Mouse (Mus musculus) adrenal gland, postnatal 36 days (tissue): Measurements from ENCODE around the gene Ddc. TPM values are rescaled to one million over a fixed set of nuclear protein-coding genes. Genes with fewer than 3 reads are reported as not detected.

Experiments
- DNase-seq, 2 experiments: peaks; one replicate each; pipeline ENCODE4 v3.0.0; 2021; ENCODE audit warnings: mixed read lengths in 1 of 2
- long read RNA-seq, 2 experiments: library from polyadenylated mRNA; stranded (forward); transcript quantifications; one replicate each; pipeline ENCODE4 v2.0.0; 2021; ENCODE audit warnings: borderline sequencing depth in 2 of 2
- total RNA-seq, 2 experiments: library from RNA; stranded (reverse); gene quantifications; 2 replicates each; pipeline ENCODE4 v1.2.3; 2021

Ddc gene
- total RNA-seq, result 10 to 100 TPM; 46.6 to 59.1 TPM
- long read RNA-seq, experiment 1, partial matches to known transcripts, result 3 of 5 reads
- long read RNA-seq, experiment 1, other reads (novel, unspliced or antisense), result 0 of 5 reads
- long read RNA-seq, experiment 2, partial matches to known transcripts, result 0 of 3 reads
- long read RNA-seq, experiment 2, other reads (novel, unspliced or antisense), result 1 of 3 reads

DNA sequence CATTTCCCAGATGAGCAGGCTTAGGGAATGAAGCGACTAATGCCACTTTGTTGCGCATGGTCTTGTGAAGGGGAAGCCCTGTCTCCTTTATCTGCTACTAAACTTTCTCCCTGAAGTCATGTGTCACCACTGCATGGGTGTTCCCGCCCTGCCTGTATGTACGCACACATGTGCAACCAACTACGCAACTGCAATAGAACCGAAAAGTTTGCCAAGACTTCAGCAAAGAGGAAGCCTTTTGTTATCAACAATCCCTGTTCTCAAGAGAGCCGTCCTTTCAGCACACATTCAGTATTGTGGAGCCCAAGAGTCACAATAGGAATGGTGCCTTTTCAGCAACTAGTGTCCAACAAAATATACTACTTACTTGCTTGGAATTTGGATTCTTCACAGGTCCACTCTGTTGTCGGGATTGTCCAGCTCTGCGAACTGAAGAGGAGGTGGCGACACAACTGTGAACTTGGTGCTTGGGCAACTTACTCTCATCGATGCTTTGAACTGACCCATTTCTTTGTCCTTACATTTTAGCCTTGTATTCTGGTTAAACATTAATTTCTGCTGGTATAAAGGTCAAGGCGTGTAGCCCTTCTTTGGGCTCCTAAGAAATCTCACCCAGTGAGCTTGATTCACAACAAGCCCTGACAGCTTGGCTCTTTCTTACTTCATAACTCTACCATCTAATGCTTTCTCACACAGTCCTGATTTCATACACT is at the start of gene Ddc:
TSS of gene Ddc (minus strand) at position 500 of the 713 bp plus-strand sequence.
- DNase-seq, result no peak

DNA sequence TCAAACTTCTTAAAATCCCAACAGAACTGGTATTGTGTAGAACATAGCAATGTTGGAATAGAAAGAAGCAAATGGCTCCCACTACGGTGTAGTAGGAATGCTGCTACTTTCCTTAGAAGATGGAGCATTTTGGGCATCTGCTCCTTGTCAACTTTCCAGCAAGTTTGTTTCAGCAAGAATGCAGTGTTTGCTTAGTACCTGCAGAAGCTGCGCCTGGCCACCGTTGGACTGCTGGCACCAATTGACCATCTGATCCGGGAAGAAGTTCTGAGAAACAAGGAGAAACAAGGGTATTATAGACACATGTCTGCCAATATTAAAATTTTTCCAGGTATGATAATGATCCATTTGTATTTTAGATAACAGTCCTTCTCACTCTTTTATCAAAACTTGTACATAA is 47.8 kb upstream of the Ddc start:
- DNase-seq, result no peak

DNA sequence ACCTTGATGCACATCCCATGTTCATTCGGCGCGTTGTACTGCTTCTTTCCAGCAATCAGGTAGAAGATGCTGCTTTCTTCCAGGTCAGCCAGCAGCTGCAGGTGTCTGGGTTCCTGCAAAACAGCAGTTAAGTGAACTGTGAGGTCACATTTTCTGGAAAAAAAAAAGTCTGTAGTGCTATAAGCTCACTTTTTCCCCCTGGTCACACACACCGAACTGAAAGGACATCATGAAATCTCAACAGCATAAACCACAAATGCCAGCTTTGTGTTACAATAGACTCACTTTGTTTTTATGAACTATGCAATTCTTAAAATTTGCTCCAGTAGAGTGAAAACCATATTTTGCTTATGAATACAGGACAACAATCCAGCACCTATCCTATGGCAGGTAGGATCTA is 46.9 kb upstream of the Ddc start:
- DNase-seq, result no peak

DNA sequence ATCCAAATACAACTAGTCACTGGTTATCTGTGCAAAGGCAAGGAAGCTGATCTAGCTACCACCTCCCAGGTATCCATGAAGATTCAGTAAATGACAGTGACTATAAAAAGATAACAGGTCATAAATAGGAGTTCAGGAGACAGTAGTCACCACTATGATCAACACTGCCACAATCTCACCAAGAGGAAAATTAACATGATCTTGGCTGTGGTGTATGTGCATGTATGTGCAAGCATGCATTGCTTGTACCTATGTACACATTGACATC is 46.1 kb upstream of the Ddc start:
- DNase-seq, result no peak

DNA sequence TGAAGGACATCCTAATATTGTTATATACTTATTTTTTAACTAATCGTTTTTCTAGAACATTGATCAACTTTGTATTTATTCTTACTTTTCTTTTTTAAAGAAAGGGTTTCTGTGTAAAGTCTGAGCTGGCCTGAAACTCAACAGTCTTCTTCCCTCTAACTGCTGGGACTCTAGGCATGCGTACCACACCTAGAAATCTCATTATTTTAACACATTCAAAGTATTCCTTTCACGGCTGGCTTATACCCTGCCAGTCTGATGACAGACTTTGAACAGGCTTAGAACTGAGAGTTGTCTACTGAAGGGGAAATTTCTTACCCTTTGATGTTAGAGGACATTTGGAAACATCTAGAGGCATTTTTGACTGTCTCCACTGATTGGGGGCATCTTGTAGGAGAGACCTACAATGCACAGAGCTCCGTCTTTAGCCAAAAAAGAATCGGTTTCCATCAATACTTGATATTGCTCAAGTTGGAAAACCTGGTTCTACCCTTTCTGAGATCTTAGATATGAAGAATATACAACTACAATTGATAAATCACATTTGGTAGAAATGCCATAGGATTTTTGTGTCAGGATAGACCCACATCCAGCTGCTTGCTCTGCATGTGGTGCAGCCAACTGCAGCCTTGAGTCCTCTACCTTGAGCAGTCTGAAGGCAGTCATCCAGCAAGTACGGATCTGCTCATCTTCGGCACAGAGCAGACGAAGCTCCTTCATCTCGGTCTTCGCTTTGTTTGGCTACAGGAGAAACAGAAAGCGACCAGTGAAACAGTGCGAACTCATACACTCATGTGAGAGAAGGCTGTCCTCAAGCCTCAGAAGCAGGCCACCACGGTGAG is 45.5 kb upstream of the Ddc start:
- no peak for DNase-seq

DNA sequence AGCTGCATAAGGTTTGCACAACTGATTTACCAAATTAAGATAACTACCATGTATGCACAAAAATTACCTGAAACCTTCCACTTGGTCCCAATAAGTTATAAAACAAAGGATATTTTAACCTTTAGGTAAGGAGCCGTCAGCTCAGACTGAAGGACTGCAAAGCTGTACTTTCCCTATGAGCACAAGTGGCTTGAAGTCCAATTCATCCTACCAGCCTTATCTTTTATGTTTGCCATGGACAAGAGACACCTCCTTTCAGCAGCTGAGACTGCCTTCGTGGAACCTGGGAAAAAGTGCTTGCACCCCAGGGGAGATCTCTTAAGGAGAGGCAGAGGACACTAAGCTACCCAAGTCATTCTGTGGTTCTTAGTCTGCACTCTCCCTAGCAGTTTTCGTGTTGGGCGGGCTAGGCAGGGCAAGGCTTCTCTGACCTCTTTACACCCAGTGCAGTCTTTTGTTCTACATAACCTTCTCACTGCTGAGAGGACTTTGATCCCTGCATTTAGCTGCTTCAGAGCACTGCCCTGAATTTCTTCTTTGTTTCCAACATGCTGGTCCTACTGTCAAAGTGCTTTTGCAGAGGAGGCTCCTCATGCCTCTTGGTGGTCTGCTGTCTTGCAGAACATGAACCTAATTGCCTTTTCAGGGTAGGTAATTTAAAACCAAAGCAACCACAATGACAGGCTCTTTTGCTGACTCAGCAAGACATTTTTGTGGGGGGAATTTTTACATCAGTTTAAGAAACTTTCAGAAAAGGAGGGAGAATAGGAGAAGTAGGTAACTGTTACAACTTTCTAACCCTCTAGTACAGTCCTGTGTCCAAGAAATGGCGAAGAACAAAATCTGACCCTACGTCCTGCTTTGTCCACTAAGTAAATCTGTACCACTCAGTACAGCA is 44.6 kb upstream of the Ddc start:
- DNase-seq, result no peak

DNA sequence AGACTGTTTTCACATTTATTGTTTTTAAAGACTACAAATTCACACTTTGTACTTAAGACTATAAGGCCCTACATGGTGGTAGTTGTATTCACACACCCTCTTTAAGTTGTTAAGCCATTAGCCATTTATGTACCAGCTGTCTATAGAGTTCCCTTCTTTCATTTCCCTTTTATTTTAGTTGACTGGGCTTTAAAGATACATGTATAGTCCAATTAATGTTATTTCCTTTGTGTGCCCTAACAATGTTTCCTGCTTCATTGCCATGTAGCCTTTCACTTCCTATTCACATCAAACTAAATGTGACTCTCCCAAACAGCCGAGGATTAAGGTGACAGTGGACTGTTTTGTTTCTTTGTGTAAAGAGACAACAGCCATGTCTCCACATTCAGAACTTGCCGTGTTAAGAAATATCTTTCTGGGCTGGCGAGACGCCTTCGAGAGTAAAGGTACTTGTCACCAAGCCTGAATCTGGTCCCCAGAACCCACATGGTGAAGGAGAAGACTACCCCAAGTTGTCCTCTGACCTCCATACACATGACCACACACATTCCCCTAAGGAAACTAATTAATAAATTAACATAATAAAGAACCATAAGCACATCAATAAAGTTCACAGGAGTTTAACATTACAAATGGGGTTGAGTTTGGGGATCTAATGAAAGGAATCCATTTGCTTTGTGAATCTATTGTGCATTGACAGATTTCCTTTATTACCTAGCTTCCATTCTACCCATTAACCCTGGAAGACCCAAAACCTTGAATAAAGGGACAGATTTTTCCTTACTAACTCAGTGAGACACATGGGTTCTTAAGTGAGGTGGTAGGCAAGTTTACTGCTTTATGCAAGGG is 43.1 kb upstream of the Ddc start:
- no peak for DNase-seq

DNA sequence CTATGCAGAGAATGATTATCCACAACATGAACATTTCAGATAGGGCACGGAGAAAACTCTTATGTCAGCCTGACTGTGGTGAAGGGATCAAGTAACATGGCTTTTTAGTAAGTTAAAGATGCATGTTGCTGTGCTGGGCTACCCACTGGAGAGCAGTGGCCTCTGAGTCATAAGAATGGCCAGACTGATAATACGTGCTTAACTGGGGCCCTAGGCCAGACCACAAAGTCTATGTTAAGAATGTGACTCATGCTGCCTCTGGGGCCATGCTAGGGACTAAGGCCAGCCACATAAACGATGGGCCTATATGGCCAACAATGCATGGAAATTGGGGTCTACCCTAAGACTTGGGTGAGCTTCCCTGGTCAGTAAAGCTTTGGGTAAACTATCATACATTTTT is 41.7 kb upstream of the Ddc start:
- DNase-seq, result peak; percentile 42 to 59

DNA sequence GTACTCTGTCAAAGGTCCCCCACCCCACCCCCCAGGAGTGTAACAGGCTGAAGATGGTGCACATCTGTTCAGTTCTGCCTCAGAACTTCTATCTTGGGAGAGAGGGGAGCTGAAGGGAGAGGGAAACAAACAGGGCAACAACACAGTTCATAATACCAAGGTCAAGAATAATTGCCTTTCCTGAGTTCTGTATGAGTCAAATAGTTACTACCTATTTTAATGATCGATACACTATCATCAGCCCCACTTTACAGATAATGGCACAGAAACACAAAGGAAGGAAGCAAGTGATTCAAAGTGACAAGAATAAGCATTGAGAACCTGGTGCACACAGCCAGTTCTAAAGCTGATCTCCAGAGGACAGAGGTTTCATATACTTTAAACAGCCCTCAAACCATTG is 40.6 kb upstream of the Ddc start:
- DNase-seq, result no peak

DNA sequence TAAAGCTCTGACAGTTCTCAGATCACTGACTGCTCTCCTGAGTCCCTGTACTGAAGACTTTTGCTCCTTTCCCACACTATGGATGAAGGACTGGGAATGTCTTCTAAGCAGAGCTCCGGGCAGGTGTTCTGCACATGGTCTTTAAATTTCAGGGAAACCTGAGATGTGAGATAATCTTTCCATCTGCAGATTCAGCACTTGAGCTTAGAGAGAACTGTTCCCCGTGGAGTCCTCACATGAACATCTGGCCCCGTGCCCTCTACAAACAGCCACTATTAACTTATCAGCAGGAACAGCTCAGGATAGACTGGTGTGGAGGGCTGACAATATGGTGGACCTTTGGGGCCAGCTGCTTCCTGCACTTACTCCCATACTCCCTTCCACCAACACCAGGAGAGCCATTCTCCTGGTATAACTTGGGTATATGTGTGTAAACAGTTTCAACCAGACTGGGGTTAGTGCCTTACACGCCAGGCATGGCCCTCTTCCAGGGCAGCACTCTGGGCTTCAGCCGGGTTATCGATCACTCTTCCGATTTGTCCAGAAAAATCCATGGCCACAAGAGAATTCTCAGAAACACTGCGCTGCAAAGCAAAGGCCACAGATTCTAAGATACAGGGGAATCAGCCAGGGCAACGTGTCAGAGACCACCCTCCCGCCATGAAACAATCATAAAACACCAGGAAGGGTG is 39.5 kb upstream of the Ddc start:
- no peak for DNase-seq

DNA sequence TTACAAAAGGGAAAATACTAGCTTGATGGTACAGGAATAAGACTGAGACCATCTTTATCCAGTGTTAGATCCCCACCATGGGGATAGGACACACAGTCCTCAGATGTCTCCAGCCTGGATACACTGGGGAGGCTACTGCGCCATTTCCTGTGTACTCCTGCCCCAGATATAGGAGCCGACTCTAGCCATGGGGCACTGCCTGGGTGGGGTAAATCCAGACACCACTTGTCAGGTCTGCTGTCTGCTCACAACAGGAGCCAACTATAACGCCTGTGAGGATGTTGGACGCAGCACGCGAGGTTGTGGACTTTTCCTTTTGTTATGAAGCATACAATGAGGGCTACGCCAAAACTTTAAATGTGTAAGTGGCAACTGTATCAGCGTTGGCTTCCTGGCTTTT is 36.9 kb upstream of the Ddc start:
- no peak for DNase-seq

DNA sequence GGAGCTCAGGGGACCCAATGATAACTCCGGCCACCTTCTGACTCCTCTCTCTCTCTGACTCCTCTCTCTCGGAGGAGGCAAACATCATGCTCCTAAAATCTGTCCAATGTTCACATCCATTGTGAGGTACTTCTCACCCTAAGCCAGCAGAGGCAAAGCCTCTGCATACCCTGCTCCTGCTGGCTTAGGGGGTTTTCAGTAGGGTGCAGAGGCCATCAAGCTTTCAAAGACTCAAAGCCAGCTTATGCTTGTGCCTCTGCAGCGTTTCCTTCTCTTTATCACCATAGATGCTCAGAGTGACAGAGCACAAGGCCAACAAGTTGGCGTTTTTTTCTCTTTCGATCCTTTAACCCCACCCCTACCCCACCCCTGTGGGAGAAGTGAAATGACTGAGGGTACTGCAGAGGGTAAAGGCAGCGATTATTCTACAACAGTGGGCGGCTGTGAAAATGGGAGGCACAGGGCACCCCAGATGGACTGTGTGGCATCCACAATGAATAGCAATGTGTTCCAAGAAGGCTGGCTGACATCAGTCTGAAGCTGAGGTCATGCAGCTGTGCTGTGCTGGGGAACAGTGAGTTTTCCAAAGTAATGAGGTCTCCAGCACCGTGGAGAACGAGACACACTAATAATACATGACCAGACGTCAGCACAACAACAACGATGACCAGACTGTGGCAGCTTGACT is 34.3 kb upstream of the Ddc start:
- no peak for DNase-seq

DNA sequence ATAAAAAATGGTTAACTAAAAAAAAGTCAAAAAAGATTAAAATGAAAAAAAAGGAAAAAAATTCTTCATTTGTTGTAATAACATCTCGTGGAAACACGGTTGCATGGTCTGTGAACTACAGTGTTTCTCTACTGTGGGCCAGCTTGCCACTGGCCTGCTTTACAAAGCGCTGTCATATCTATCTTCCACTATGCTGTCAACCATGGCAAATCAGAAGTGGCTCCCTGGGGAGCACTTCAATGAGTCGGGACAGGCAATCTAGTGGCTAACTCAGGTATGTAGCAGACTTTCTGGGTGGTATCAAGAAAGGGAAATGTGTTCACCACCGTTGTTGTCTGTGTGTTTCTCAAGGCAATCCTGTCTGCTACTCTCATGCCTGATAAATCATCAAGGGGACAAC is 33.7 kb upstream of the Ddc start:
- DNase-seq, result no peak

DNA sequence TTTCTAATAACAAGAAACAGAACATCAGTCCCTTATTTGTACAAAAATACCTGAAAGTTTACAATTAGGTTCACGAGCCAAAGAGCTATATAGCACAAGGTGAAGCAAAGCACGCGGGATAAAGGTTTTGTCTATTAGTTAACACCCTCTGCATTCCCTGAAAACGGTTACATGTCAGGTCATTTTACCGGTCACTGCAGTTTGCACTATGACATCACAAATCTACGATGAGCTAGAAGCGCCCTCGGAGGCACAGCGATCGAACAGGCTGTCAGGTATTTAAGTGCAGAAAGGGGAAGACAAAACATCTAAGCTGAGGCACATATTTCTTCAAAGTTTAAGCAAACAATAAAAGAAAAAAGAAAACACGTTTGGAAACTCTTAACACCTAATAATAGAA is 32.6 kb upstream of the Ddc start:
- DNase-seq, result no peak

DNA sequence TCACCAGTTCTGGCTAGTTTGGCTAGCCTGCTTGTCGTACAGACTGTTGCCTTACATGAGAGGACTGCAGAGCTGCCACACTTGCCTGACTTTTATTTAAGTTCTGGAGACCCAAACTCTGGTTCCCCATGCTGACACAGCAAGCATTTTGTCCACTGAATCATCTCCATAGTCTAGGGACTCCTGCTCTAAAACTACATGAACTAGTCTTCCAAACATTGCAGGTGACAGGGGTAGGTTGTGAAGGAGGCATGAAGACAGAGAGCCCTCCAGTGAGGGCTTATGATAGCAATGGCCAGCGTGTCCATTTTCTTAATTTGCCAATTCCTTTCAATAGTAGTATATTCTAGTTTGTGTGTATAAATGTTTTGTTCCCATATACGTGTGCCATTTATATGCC is 31.1 kb upstream of the Ddc start:
- DNase-seq, result no peak

DNA sequence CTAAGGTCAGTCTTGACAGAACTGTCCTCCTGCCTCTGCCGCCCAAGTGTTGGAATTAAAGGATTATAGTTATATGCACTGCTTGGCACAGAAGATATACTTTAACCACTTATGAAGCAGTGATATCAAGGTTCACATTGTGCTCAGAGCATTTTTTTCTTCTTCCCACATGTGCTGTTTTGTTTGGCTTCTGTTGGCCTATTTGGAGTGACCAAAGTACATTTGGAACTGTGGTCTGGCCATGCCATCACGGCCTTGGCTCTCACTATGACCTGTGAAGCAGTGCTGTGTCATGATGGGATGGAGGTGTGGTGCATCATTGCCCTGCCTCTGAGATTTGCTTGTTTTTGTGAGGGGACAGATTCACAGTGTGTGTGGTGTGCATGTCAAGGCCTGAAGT is 30.6 kb upstream of the Ddc start:
- DNase-seq, result no peak

DNA sequence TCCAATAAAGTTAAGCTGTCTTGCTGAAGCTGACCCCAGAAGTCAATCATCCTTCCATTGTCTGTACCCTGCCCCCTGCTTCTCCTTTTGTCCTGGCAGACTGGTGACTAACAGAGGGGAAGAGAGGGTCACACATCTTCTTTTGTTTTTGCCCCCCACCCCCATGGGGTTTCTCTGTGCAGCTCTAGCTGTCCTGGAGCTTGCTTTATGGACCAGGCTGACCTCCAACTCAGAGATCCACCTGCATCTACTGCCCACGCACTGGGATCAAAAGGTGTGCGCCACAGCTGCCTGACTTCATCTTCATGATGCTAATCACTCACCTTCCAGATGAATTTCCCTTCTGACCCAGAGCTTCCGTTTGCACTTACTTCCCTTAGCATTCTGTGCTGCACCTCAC is 26.0 kb upstream of the Ddc start:
- DNase-seq, result no peak

DNA sequence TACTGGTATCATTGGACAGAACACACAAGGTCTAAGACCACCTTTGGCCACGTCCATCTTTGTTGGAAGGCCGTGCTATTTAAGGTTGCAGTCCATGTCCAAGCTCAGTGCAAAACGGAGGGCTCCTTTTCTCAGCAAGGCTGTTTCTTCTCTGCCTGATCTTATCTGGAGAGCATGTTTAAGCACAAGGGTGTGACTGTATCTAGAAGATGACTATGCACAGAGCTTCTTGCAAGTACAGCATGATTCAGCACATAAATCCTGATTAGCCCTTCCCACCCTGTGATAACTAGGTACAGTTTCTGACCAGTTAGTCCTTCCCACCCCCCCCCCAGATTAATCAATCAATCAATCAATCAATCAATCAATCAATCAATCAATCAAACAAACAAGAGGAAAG is 25.4 kb upstream of the Ddc start:
- DNase-seq, result no peak

DNA sequence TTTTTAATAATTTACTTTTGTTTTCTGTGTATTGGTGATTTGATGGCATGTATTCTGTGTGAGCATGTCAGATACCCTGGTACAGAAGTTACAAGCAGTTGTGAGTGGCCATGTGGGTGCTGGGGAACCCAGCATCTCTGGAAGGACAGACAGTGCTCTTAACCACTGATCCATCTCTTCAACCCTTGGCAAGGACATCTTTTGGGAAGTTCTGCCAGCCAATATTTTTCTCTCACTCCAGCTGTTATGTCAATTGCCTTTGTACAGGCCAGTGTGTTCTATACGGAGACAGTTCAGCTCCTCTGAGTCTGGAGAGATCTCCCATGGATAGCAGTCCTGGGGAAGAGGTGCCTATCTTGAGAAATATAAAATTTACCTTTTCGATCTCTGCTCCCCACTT is 24.2 kb upstream of the Ddc start:
- no peak for DNase-seq

DNA sequence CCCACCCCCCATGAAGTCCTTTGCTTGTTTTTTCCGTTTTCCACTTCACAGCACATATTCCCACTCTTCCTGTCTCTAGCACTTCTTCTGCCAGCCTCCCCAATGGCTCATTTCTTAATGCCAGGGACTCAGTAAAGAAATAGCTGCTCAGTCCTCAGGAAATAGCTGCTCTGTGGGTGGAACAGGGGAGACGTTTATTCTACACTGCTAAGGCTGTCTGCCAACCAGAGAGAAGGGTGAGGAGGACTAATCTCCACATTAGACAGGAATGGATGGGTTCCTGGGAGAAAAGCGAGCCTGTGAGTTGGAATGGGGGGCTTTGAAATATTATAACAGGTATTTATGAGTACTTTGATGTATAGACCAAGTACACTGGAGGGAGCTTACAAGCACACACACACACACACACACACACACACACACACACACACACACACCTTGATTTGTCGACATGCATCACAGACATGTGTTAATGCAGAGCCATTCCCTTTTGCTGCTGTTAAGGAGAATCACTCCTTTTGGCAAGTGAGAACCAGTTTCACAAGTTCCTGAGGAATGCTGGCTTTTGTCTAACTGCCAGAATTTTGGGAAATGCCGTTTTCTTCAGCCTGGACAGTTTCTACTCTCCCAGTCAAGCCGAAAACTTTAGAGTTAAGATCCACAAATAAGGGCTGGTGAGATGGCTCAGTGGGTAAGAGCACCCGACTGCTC is 9.9 kb upstream of the Ddc start:
- DNase-seq, result no peak
